Mouse (Mus musculus) brain, embryonic 18.5 days (tissue): ENCODE measurements around the gene Churc1.
"Not testable (repeated sequence)": the region's sequence is repeated elsewhere in the genome, so short reads cannot be mapped to it uniquely, and the experiment has no call there.

Experiments used
- DNase-seq: peaks from one replicate; pipeline ENCODE4 v3.0.0-alpha.2; 2012; ENCODE audit warnings: low read depth, low spot score

Churc1 gene

GRCm38 (mm10) chr12:76792540-76792939 is 27.2 kb downstream of the Churc1 start:
- DNase-seq: not testable (repeated sequence)

- no peak for DNase-seq
Observed at GRCm38 (mm10) chr12:76795350-76795749, 30.0 kb downstream of the Churc1 start, which contains the start of gene Gpx2. TSS of gene Gpx2 (minus strand) at chr12:76795554.

- DNase-seq: no peak
Observed at GRCm38 (mm10) chr12:76796938-76797539, 31.7 kb downstream of the Churc1 start.

GRCm38 (mm10) chr12:76798008-76798720 is 32.8 kb downstream of the Churc1 start:
- DNase-seq: no peak

GRCm38 (mm10) chr12:76803028-76803427 is 37.7 kb downstream of the Churc1 start:
- no peak for DNase-seq

DNA sequence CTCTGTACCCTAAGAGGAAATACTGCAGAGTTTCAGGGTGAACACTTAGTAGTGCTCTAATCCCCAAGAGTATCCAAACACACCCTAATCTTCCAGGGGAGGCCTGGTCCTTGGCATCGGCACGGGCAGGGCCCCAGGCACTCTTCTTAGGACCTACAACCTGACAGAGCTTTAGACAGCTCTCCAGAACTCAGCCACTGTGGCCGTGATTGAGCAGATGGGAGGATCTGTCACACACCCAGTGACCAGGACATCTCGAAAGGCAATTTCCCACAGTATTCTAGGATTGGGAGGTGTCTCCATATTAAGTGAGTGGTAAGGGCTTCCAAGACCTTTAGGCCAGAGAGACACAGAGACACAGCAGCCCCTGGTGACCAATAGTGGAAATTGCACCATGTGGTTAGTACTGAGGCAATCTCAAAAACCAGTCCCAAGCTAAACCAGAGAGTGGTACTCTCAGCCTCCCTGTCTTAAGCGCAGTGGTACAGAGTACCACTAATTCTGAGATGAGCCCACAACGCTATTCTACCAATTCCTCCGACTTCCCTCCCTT is 38.4 kb downstream of the Churc1 start:
- DNase-seq: no peak

DNA sequence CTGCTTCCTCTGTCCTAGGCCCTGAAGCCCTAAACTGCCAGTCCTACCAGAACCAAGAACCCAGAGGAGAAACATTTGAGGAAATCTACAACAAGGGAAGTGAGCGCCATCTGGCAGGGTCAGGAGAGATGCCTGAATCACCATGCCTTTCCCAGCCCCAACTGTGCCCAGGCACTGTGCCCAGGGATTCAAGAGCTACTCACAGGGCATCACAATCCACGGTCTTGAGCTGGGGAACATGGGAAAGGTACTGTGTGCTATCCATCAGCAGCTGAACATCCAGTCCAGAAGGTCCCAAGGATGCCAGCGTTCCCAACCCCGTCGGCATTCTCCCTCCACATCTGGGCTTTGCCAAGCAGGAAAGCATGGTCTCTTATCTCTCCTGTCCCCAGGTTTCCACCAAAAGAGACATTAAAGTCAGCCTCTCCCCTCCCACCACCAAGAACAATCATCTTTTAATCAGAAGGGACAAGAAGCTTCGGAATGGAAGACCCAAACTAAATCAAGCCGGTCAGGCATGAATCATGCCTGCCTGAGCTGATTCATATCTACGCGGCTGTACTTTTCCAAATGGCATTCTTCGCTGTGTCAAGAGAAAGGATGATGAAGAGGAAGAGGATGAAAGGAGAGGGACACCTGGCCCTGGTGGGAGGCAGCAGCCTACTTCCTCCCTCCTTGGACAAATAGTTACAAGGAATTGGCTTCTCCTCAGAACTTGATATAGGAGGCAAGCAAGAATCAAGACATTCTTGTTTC is 39.9 kb downstream of the Churc1 start:
- DNase-seq: no peak

DNA sequence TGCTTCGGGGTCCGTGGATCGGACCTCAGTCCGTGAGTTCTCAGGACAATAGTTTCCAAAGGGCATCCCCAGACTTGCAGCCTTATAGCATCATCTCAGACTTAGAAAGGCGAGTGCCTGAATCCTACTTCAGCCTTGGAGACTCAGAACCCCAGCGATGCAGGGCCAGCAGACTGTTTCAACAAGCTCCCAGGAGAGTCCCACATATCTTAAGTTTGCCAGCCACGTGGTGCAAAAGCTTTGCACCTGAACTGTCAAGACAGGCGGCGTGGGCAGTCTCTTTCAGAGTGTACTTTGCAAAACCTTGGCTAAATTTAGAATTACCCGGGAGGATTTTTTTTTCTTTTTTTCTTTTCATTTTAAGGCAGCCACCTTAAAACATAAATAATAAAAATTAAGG is 42.5 kb downstream of the Churc1 start:
- DNase-seq: no peak

GRCm38 (mm10) chr12:76810491-76810890 is 45.2 kb downstream of the Churc1 start:
- DNase-seq: no peak

- no peak for DNase-seq
Observed at GRCm38 (mm10) chr12:76811006-76811405, 45.7 kb downstream of the Churc1 start.

GRCm38 (mm10) chr12:76813543-76813942 is 48.2 kb downstream of the Churc1 start:
- no peak for DNase-seq

DNA sequence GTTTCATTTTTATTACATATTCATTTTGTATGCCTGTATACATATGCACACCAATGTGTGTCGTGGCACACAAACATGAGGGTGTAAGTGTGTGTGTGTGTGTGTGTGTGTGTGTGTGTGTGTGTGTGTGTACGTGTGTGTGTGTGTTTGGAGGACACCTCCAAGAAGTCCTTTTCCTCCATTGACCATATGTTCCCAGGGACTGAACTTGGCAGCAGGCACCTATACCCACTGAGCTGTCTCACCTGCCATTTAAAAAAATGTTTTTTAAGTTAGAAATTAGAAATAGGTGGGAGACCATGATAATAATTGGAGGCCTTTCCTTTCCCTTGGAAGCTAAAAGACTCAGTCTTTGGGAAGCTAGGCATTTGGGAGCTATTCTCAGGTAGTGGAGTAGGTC is 48.8 kb downstream of the Churc1 start:
- no peak for DNase-seq

DNA sequence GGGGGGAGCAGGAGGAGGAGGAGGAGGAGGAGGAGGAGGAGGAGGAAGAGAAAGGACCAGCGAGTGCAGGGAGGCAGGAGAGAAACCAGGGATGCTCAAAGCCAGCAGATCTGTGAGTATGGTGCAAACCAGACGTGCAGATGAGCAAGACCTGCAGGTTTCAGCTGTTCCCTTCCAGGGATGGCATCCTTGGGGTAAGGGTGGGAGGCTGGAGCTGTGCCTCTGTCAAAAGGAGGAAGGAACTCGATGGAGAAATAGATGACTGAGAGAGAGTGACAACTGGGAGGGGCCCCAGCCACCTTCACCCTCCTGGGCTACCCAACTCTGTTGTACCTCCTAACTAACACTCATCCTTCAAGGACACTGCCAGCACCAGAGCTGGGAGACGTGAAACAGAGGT is 51.4 kb downstream of the Churc1 start:
- DNase-seq: no peak

DNA sequence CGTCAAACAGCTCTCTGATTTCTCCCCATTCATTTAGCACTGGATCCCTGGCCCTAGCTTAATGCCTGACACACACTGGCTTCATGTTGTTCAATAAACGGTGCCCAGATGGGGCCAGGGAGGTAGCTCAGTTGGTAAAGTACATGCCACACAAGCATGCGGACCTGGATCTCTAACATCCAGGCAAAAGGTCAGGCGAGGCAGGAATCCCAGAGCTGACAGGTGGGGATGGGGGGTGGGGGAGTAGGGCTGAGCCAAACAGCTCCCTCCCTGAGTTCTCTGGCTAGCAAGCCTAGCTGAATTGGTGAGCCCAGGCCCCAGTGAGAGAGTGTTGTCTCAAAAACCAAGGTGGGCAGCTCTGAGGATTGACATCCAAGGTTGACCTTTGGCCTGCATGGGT is 51.8 kb downstream of the Churc1 start:
- DNase-seq: no peak

DNA sequence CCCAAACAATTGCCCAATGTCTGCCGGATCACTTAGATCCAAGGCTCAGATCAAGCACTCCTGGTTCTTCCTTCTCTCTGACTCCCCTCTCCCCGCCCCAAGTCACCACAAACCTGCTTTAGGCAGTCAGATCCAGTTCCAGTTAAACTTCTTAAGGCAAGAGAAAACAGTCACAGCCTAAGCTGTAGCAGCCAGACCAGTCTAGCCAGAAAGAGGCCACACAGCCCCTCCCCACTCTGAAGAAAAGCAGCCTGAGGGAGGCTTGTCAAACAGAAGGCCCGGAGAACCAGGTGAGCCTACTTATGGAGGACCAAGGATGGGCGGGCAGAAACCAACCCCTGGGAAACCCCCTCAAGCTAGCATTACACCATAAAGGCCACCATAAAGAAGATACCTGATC is 52.8 kb downstream of the Churc1 start:
- DNase-seq: no peak

GRCm38 (mm10) chr12:76818908-76819307 is 53.6 kb downstream of the Churc1 start:
- no peak for DNase-seq

- no peak for DNase-seq
Observed at GRCm38 (mm10) chr12:76819816-76820215, 54.5 kb downstream of the Churc1 start.

GRCm38 (mm10) chr12:76820615-76821014 is 55.3 kb downstream of the Churc1 start:
- DNase-seq: no peak

DNA sequence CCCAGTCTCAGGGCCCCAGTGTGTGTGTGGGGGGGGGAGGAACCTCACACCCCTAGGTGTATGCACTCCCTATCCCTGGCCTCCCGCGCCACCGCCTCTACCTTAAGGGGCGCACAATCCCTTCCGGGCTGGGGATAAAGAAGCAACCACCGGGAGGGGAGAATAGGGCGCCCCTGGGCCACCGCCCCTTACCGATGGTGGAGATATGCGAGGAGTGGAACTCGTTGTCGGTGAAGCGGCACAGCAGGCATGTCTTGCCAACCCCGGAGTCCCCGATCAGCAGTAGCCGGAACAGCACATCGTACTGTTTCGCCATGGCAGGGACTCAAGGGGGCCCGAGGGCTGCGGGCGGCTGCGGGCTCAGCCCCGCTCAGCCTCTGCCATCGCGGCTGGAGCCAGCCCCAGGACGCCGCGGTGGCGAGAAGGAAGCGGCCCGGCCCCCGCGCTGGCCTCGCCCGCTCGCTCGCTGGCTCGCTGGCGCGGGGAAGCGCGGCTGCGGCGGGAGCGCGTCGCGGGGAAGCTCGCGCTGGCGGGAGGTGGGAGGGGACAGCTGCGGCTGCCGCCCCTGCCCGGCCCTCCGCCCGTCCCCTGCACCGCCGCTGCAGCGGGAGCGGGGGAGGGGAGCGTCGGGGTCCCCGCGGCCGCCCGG is 56.8 kb downstream of the Churc1 start:
- DNase-seq: no peak

GRCm38 (mm10) chr12:76822651-76823041 is 57.3 kb downstream of the Churc1 start, which contains the start of gene Rab15:
TSS of gene Rab15 (minus strand) at chr12:76822908.
- DNase-seq: no peak

DNA sequence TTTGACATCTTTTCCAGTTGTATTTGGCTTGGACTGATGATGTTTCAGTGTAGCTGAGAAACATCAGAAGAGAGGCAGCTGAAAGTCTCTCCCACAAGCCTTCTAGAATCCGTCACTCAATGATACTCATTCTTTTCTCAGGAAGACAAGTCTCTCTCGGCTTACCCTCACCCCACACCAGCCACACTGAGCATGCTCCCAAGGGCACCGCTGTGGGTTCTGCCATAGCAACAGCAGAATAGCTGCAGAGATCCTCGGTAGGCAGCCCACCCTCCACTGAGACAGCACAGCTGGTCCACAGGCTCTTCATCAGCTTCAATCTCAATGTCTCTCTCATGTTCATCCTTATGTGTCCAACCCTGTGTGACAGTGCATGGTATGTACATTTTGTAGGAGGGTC is 59.9 kb downstream of the Churc1 start:
- DNase-seq: no peak

DNA sequence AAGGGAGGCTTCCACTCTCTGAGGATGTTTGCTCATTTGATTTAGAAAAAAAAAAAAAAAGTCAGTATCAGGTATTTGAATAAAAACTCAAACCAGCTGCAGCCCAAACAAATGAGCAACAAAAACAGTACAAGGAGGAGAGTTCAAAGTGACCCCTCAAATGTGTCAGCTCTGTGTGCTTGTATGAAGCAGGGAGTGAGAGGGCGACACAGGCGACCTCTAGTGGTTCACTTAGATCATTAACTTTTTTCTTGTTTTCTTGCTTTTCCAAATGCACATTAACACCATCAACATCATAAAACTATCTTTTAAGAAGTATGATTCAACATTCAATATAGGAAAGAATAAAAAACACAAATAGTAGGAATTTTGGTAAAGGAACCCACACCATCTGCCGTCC is 67.4 kb downstream of the Churc1 start:
- DNase-seq: no peak
